Mouse (Mus musculus): Measurements from ENCODE around the gene Gm43518. TPM values are rescaled to one million over a fixed set of nuclear protein-coding genes. Genes with fewer than 3 reads are reported as not detected.
A peak's percentile ranks its signal among the peaks of the same experiment; 100 is the strongest.

The Gm43518 gene
- polyA plus RNA-seq, 1 experiment from 2014 or later = 1.7 TPM

DNA sequence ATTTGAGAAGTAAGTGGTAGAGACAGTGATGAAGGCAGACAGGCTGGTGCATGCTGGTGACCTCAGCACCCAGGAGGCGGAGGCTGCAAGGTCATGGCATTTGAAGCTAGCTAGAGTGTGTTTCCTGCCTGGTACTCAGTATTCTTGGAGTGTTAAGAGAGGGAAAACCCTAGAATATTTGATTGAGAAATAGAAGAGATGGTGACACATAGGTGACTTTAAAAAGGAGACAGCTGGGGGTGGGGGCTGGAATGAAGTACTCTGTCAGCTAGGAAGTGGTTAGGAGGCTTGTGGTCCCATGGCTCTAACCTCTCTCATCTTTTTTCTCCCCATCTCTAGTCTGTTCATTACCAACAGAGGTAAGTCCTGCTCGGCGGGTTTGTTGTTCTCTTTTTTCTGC, 12.4 kb upstream of the Gm43518 start:
- H3K27ac ChIP-seq (ENCODE audit: low read length) = no peak overlapping the region
- H3K9me3 ChIP-seq (replicated peaks; ENCODE audit: control insufficient read depth, low read length) = no peaks in the 10 kb centered on the region
- no peak overlapping the region for H3K4me2 ChIP-seq (ENCODE audit: low read depth, low read length)
- no peaks in the 10 kb centered on the region for H3K4me1 ChIP-seq (ENCODE audit: control insufficient read depth, low read depth, low read length)
- WGBS (ENCODE audit: insufficient replicate concordance) = 62% methylated on average over 3 of the region's 3 CpGs
- no peak overlapping the region for H3K9ac ChIP-seq (ENCODE audit: low read depth, low read length)
- H3K27me3 ChIP-seq (ENCODE audit: control insufficient read depth, insufficient read depth, low read depth, low read length) = no peaks in the 10 kb centered on the region
- no peak overlapping the region for H3K4me3 ChIP-seq (ENCODE audit: low read depth, low read length)
- ATAC-seq (ENCODE audit: low read depth) = no peak
- H3K36me3 ChIP-seq (ENCODE audit: control insufficient read depth, insufficient read depth) = peaks cover 14% of the 10 kb centered on the region

DNA sequence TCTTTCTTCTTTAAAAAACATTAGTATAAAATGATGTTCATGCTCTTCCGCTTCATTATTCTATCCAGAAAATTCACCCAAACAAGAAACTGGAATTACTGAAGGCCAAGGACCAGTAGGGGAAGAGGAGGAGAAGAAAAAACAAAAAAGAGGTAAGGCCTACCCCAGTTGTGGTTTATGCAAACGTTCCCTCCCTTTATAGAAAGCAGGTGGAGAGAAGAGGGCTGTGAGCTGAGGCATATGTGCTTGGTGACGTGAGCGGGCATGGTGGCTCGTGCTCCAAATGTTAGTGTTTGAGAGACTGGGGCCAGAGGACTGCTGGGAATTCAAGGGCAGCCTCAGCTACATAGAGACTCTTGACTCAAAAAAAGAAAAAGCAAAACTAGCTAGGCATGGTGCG, 5.1 kb upstream of the Gm43518 start:
- ATAC-seq (ENCODE audit: low read depth) = no peak
- Histone ChIP-seq H3K27me3 (ENCODE audit: control insufficient read depth, insufficient read depth, low read depth, low read length) (no peaks in the 10 kb centered on the region), H3K36me3 (ENCODE audit: control insufficient read depth, insufficient read depth) (peaks cover 24% of the 10 kb centered on the region), H3K27ac (ENCODE audit: low read length) (no peak overlapping the region), H3K4me2 (ENCODE audit: low read depth, low read length) (no peak overlapping the region), H3K4me1 (ENCODE audit: control insufficient read depth, low read depth, low read length) (no peaks in the 10 kb centered on the region), H3K4me3 (ENCODE audit: low read depth, low read length) (no peak overlapping the region), H3K9ac (ENCODE audit: low read depth, low read length) (no peak overlapping the region), H3K9me3 (replicated peaks; ENCODE audit: control insufficient read depth, low read length) (no peaks in the 10 kb centered on the region)
- 77% methylated on average over 6 of the region's 6 CpGs for WGBS (ENCODE audit: insufficient replicate concordance)

DNA sequence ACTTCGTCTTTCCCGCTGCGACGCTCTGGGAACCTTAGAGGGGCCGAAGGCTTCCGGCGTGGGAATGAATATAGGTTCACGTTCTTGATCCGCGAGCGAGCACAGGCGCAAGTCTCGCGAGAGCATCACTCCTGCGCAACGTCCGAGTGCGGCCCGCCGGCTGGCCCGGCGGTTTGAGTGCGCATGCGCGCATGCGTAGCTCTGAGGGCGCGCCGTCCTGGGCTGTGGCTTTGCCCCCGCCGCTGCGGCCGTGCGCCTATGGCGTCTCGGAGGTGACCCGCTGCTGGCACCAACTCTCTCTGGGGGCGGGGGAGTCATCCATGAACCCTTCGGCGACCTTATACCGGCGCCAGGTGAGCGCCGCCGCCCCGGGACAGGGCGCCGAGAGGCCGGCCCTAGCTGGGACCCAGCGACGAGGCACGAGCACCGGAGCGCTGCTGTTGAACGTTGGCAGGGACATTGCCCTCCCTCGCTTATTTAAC, 3.3 kb downstream of the Gm43518 start, which contains the start of gene Ccdc62:
TSS of gene Ccdc62 (plus strand) at position 172 of the 482 bp plus-strand sequence.
- Histone ChIP-seq H3K27me3 (ENCODE audit: control insufficient read depth, insufficient read depth, low read depth, low read length) (no peaks in the 10 kb centered on the region), H3K4me2 (ENCODE audit: low read depth, low read length) (peak within 1 kb of the TSS; percentile 96), H3K9me3 (replicated peaks; ENCODE audit: control insufficient read depth, low read length) (no peaks in the 10 kb centered on the region), H3K27ac (ENCODE audit: low read length) (peak within 1 kb of the TSS; percentile 87), H3K4me1 (ENCODE audit: control insufficient read depth, low read depth, low read length) (peaks cover 14% of the 10 kb centered on the region), H3K36me3 (ENCODE audit: control insufficient read depth, insufficient read depth) (peaks cover 11% of the 10 kb centered on the region), H3K9ac (ENCODE audit: low read depth, low read length) (peak within 1 kb of the TSS; percentile 95), H3K4me3 (ENCODE audit: low read depth, low read length) (peak within 1 kb of the TSS; percentile 82)
- ATAC-seq (ENCODE audit: low read depth) = peak; percentile 96
- under 1% methylated on average over 51 of the region's 56 CpGs for WGBS (ENCODE audit: insufficient replicate concordance)

DNA sequence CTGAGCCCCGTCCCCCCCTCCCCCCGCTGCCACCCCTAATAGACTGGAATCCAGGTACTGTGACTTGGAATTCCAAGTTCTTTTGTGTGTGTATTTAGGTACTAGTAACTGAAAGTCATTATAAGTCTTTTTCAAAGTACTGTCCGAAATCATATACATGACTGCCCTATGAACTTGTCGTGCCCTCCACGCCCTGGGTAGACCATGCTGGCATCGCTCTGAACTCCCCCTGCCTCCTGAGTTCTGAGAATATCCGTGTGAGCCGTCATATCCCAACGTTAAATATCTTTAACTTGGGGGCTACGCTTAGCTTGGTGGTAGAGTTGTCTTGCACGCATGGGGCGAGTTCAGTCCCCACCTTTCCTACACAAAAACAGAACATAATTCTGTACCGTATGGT, 3.9 kb downstream of the Gm43518 start:
- Histone ChIP-seq H3K27me3 (ENCODE audit: control insufficient read depth, insufficient read depth, low read depth, low read length) (no peaks in the 10 kb centered on the region), H3K9me3 (replicated peaks; ENCODE audit: control insufficient read depth, low read length) (no peaks in the 10 kb centered on the region), H3K36me3 (ENCODE audit: control insufficient read depth, insufficient read depth) (peaks cover 11% of the 10 kb centered on the region), H3K9ac (ENCODE audit: low read depth, low read length) (peak overlapping the region; percentile 95), H3K4me3 (ENCODE audit: low read depth, low read length) (peak overlapping the region; percentile 82), H3K4me1 (ENCODE audit: control insufficient read depth, low read depth, low read length) (peaks cover 14% of the 10 kb centered on the region), H3K4me2 (ENCODE audit: low read depth, low read length) (peak overlapping the region; percentile 96), H3K27ac (ENCODE audit: low read length) (peak overlapping the region; percentile 87; the same call in 1 of the 2 replicates)
- ATAC-seq (ENCODE audit: low read depth) = no peak
- whole genome bisulfite sequencing (ENCODE audit: insufficient replicate concordance) = 41% methylated on average over 13 of the region's 13 CpGs

GRCm38 (mm10) chr5:123932927-123933326, 5.7 kb downstream of the Gm43518 start:
- Histone ChIP-seq H3K27ac (ENCODE audit: low read length) (no peak overlapping the region), H3K27me3 (ENCODE audit: control insufficient read depth, insufficient read depth, low read depth, low read length) (no peaks in the 10 kb centered on the region), H3K36me3 (ENCODE audit: control insufficient read depth, insufficient read depth) (peaks cover 2% of the 10 kb centered on the region; the same call in 1 of the 2 replicates), H3K4me1 (ENCODE audit: control insufficient read depth, low read depth, low read length) (peaks cover 14% of the 10 kb centered on the region), H3K9me3 (replicated peaks; ENCODE audit: control insufficient read depth, low read length) (no peaks in the 10 kb centered on the region), H3K4me2 (ENCODE audit: low read depth, low read length) (no peak overlapping the region), H3K9ac (ENCODE audit: low read depth, low read length) (no peak overlapping the region), H3K4me3 (ENCODE audit: low read depth, low read length) (no peak overlapping the region)
- no peak for ATAC-seq (ENCODE audit: low read depth)

GRCm38 (mm10) chr5:123933556-123933955, 6.3 kb downstream of the Gm43518 start:
- no peaks in the 10 kb centered on the region for H3K27me3 ChIP-seq (ENCODE audit: control insufficient read depth, insufficient read depth, low read depth, low read length)
- H3K4me1 ChIP-seq (ENCODE audit: control insufficient read depth, low read depth, low read length) = peaks cover 14% of the 10 kb centered on the region
- ATAC-seq (ENCODE audit: low read depth) = peak; percentile 14; the same call in 1 of the 2 replicates
- H3K9me3 ChIP-seq (replicated peaks; ENCODE audit: control insufficient read depth, low read length) = no peaks in the 10 kb centered on the region
- 58% methylated on average over 12 of the region's 12 CpGs for WGBS (ENCODE audit: insufficient replicate concordance)
- no peaks in the 10 kb centered on the region for H3K36me3 ChIP-seq (ENCODE audit: control insufficient read depth, insufficient read depth)
- H3K27ac ChIP-seq (ENCODE audit: low read length) = peak overlapping the region; percentile 78; the same call in 1 of the 2 replicates
- peak overlapping the region; percentile 54 for H3K4me2 ChIP-seq (ENCODE audit: low read depth, low read length)
- peak overlapping the region; percentile 46 for H3K9ac ChIP-seq (ENCODE audit: low read depth, low read length)
- peak overlapping the region; percentile 45 for H3K4me3 ChIP-seq (ENCODE audit: low read depth, low read length)

DNA sequence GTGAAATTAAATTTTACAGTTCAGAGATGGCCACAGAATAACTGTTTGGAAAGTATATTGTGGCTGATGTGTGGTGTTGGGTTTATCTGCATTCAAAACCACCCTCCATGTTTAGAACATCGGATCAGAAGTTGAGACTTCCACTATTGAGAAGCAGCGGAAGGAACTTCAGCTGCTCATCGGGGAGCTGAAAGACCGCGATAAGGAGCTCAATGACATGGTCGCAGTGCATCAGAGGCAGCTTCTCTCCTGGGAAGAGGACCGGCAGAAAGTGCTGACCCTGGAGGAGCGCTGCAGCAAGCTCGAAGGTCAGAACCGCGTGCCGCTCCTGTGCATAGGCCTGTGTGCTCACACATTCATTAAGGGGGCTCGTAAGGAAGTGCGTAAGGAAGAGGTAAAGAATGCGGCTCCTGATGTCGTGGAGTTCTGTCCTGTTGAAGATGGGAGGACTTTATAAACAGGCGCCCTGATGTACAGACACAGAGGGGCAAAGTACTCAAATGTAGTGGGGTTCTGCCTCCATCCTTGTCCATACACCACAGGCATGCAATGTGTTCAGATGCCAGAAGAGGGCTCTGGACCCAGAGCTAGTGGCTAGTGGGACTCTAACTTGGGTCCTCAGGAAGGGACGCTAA, 6.9 kb downstream of the Gm43518 start:
- peak overlapping the region; percentile 46 for H3K9ac ChIP-seq (ENCODE audit: low read depth, low read length)
- peak overlapping the region; percentile 54 for H3K4me2 ChIP-seq (ENCODE audit: low read depth, low read length)
- 24% methylated on average over 18 of the region's 18 CpGs for WGBS (ENCODE audit: insufficient replicate concordance)
- H3K36me3 ChIP-seq (ENCODE audit: control insufficient read depth, insufficient read depth) = no peaks in the 10 kb centered on the region
- no peaks in the 10 kb centered on the region for H3K9me3 ChIP-seq (replicated peaks; ENCODE audit: control insufficient read depth, low read length)
- peak overlapping the region; percentile 78 for H3K27ac ChIP-seq (ENCODE audit: low read length)
- H3K27me3 ChIP-seq (ENCODE audit: control insufficient read depth, insufficient read depth, low read depth, low read length) = no peaks in the 10 kb centered on the region
- H3K4me1 ChIP-seq (ENCODE audit: control insufficient read depth, low read depth, low read length) = peaks cover 14% of the 10 kb centered on the region
- peak; percentile 39 for ATAC-seq (ENCODE audit: low read depth)
- peak overlapping the region; percentile 45 for H3K4me3 ChIP-seq (ENCODE audit: low read depth, low read length)

DNA sequence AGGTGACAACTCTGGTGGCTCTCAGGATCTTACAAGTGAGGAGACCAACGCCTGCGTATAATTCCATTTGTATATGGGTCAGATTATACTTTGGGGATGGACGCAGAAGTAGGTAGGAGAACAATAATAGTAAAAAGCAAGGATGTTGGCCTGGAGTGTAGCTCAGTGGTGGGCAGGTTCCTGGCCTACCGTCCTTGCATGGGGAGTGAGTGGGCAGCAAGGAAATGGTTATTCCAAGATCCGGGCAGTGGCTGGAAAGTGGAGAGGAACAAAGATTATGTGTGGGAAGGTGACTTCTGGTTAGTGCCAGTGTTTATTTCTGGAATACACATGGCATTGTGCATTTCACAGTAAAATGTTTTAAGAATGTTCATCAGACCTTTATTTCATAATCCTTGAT, 8.7 kb downstream of the Gm43518 start:
- ATAC-seq (ENCODE audit: low read depth) = no peak
- Histone ChIP-seq H3K27ac (ENCODE audit: low read length) (no peak overlapping the region), H3K4me1 (ENCODE audit: control insufficient read depth, low read depth, low read length) (peaks cover 14% of the 10 kb centered on the region), H3K9me3 (replicated peaks; ENCODE audit: control insufficient read depth, low read length) (no peaks in the 10 kb centered on the region), H3K27me3 (ENCODE audit: control insufficient read depth, insufficient read depth, low read depth, low read length) (no peaks in the 10 kb centered on the region), H3K4me3 (ENCODE audit: low read depth, low read length) (no peak overlapping the region), H3K9ac (ENCODE audit: low read depth, low read length) (no peak overlapping the region), H3K4me2 (ENCODE audit: low read depth, low read length) (no peak overlapping the region), H3K36me3 (ENCODE audit: control insufficient read depth, insufficient read depth) (no peaks in the 10 kb centered on the region)
- 75% methylated on average over 5 of the region's 5 CpGs for WGBS (ENCODE audit: insufficient replicate concordance)

DNA sequence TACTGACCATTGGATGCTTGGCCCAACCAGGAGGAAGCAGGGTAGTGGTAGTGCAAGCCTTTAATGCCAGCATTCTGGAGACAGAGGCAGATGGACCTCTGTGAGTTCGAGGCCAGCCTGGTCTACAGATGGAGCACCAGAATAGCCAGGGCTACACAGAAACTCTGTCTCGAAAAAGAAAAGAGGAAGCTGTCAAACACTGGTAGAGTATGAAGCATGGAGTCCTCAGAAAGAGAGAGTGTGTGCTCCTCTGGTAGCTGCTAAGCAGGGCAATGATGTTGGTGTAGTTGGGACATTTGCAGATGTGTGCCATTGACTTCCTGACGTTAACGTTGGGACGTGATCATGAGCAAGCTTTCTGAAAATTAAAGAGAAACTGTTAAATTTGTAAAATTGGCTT, 11.3 kb downstream of the Gm43518 start:
- 37% methylated on average over 5 of the region's 5 CpGs for WGBS (ENCODE audit: insufficient replicate concordance)
- no peak for ATAC-seq (ENCODE audit: low read depth)
- no peaks in the 10 kb centered on the region for H3K36me3 ChIP-seq (ENCODE audit: control insufficient read depth, insufficient read depth)
- H3K9ac ChIP-seq (ENCODE audit: low read depth, low read length) = no peak overlapping the region
- H3K4me3 ChIP-seq (ENCODE audit: low read depth, low read length) = no peak overlapping the region
- no peaks in the 10 kb centered on the region for H3K9me3 ChIP-seq (replicated peaks; ENCODE audit: control insufficient read depth, low read length)
- H3K4me1 ChIP-seq (ENCODE audit: control insufficient read depth, low read depth, low read length) = peaks cover 6% of the 10 kb centered on the region
- H3K4me2 ChIP-seq (ENCODE audit: low read depth, low read length) = no peak overlapping the region
- no peak overlapping the region for H3K27ac ChIP-seq (ENCODE audit: low read length)
- no peaks in the 10 kb centered on the region for H3K27me3 ChIP-seq (ENCODE audit: control insufficient read depth, insufficient read depth, low read depth, low read length)

All from liver, embryonic 16.5 days (tissue).